Mouse (Mus musculus) lung, adult 2 months (tissue): ENCODE data around the gene Ppargc1a.

Source experiments
- CTCF ChIP-seq: fragments of 200-500 bp; IDR thresholded peaks from 2 replicates; pipeline ENCODE4 v1.5.1; 2011; ENCODE audit warnings: mild to moderate bottlenecking, low read length, control low read depth; ENCODE audit not compliant: insufficient read depth
- POLR2A ChIP-seq: fragments of 200-500 bp; IDR thresholded peaks from 2 replicates; pipeline ENCODE4 v1.6.1; 2011; ENCODE audit warnings: low read depth, mild to moderate bottlenecking, control low read depth, low read length, borderline replicate concordance; ENCODE audit errors: extremely low read depth

DNA sequence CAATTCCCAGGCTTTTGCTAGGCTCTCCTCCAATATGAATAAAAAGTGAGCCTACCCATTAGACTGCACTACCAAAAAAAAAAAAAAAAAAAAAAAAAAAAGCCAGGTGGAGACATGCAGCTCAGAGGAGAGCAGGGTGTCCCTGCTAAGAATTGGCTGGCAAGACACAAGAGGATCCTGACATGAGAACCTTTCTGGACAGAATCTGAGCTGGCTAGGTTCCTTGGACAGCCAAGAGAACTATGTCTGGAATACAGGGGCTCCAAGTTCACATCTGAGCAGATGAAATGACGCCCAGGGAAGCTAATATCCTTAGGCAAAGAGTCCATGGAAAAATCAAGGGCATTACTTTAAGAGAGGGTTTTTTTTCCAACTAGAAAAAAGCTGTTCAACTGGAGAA, 33.1 kb downstream of the Ppargc1a start:
- TF ChIP-seq POLR2A (no peak), CTCF (no peak)
